Mouse (Mus musculus) spleen, adult 2 months (tissue): ENCODE measurements around the gene Gtf2ird1. TPM values are rescaled to one million over a fixed set of nuclear protein-coding genes. Genes with fewer than 3 reads are reported as not detected.
"Not testable (repeated sequence)": the region's sequence is repeated elsewhere in the genome, so short reads cannot be mapped to it uniquely, and the experiment has no call there.

Experiments
- DNase-seq, 2 experiments: peaks; one replicate each; pipeline versions ENCODE4 v3.0.0 to v3.0.0-alpha.2; 2012 to 2021; ENCODE audit warnings: low spot score in 2 of 2, low read depth in 1 of 2
- H3K27ac ChIP-seq: fragments of 200-500 bp; 2 replicates; pipeline ENCODE4 v1.5.1; 2012; ENCODE audit warnings: low read length, inconsistent platforms; ENCODE audit not compliant: insufficient read depth
- H3K27me3 ChIP-seq: fragments of 200-500 bp; 2 replicates; pipeline ENCODE4 v1.6.1; 2012; ENCODE audit warnings: mild to moderate bottlenecking, moderate library complexity, low read length, inconsistent platforms; ENCODE audit not compliant: control insufficient read depth, insufficient read depth
- H3K36me3 ChIP-seq: fragments of 200-500 bp; 2 replicates; pipeline ENCODE4 v1.6.1; 2012; ENCODE audit warnings: mild to moderate bottlenecking, low read length, inconsistent platforms; ENCODE audit not compliant: control insufficient read depth, insufficient read depth
- H3K4me1 ChIP-seq: fragments of 200-500 bp; 2 replicates; pipeline ENCODE4 v1.6.1; 2011; ENCODE audit warnings: inconsistent platforms; ENCODE audit not compliant: control insufficient read depth, insufficient read depth, insufficient read length
- H3K4me3 ChIP-seq: fragments of 200-500 bp; 2 replicates; pipeline ENCODE4 v1.5.1; 2011; ENCODE audit warnings: mild to moderate bottlenecking, inconsistent platforms; ENCODE audit not compliant: insufficient read depth, insufficient read length; ENCODE audit errors: extremely low read depth
- CTCF ChIP-seq: fragments of 200-500 bp; IDR thresholded peaks from 2 replicates; pipeline ENCODE4 v1.5.1; 2011; ENCODE audit warnings: mild to moderate bottlenecking, inconsistent platforms; ENCODE audit not compliant: insufficient read depth, insufficient read length, insufficient replicate concordance; ENCODE audit errors: extremely low read depth
- POLR2A ChIP-seq: fragments of 200-500 bp; IDR thresholded peaks from 2 replicates; pipeline ENCODE4 v1.6.1; 2011; ENCODE audit warnings: low read depth, low read length, inconsistent platforms
- WGBS: fragments of 180-500 bp; shearing (Covaris S2); methylation state at CpG from one replicate; pipeline ENCODE4 v1.1.7; 2018; 5-methylcytosine and 5-hydroxymethylcytosine counted together
- polyA plus RNA-seq: library from polyadenylated mRNA; depleted of rRNA; stranded (reverse); fragments of >200 nt; gene quantifications from 2 replicates; pipeline ENCODE4 v1.2.3, GENCODE M21; 2012

Gene Gtf2ird1
- polyA plus RNA-seq, 1 experiment = 12.1 TPM

DNA sequence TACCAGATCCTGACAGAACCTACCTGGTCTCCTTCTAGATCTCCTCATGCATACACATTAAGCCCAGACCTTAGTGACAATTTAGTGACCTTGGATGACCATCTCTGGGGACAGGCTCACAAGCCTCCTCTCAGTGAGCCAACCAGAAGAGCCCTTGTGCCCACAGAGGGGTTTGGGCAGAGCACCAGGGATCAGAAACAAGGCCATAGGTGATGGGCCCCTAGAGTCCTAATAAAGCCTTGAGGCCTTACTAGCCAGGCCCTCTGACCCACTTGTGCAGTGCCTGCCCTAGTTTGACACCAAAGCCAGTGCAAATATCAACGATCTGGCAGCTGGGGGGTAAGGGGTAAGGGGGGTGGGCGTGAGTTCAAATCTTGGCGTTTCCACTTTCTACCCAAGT lies 1.9 kb upstream of the Gtf2ird1 start:
- no peak for TF ChIP-seq POLR2A
- TF ChIP-seq CTCF = no peak
- DNase-seq = no peak
- H3K4me1 ChIP-seq = no peaks in the 10 kb centered on the region; the same call in 1 of the 2 replicates
- 50% methylated on average over 3 of the region's 3 CpGs for WGBS
- no peaks in the 10 kb centered on the region for H3K36me3 ChIP-seq
- H3K27me3 ChIP-seq = peaks cover 3% of the 10 kb centered on the region
- no peak overlapping the region for H3K4me3 ChIP-seq
- no peak overlapping the region for H3K27ac ChIP-seq

DNA sequence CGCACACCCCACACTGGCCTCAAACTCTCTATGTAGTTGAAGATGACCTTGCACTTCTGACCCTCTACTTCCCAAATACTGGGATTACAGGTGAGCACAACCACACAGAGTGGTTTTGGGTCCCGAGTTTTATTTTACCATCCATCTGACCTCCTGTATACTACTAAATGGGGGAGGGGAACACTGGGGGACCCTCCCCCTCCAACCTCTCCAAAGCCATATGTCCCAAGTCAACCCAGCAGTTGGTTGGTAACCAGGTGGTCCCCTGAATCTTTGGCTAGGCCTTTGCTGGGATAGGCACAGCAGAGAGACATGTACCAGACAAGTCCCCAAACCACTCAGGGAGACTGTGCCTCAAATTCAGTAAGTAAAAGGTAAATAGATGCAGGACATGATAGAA lies 855 bp upstream of the Gtf2ird1 start:
- WGBS = 87% methylated on average over 2 of the region's 2 CpGs
- DNase-seq = no peak
- H3K27ac ChIP-seq = no peak overlapping the region

DNA sequence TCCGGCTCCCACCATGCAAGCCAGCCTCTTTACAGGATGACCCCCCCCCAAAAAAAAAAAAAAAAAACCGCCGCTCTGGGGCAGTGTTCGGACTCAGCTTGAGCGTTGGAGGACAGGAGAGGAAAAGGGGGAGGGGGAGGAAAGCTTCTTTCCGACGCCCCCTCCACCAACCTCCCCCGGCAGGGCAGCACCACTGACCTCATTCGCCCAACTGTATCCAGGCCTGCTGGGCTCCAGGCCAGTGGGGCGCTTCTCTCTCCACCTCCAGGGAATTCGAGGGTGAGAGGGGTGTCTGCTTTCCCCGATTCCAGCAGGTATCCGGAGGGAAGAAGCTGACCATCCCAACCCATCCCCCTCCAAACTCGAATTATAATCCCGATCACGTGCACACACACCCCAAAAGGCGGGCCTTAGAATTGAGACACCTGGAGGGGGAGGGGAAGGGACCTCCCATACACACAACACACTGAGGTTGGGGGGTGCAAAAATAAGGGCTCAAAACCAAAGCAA lies 547 bp downstream of the Gtf2ird1 start:
- peak overlapping the region; percentile 27; the same call in 1 of the 2 replicates for H3K27ac ChIP-seq
- H3K27me3 ChIP-seq = peaks cover 3% of the 10 kb centered on the region
- WGBS = under 1% methylated on average over 17 of the region's 17 CpGs
- H3K4me1 ChIP-seq = no peaks in the 10 kb centered on the region; the same call in 1 of the 2 replicates
- peak overlapping the region; percentile 53 for H3K4me3 ChIP-seq
- no peak for DNase-seq
- no peaks in the 10 kb centered on the region for H3K36me3 ChIP-seq
- TF ChIP-seq POLR2A (no peak), CTCF (no peak)

More for the DNA sequence above, 855 bp upstream of the Gtf2ird1 start:
- Histone ChIP-seq H3K4me3 (no peak overlapping the region), H3K36me3 (no peaks in the 10 kb centered on the region), H3K27me3 (peaks cover 3% of the 10 kb centered on the region), H3K4me1 (no peaks in the 10 kb centered on the region; the same call in 1 of the 2 replicates)
- TF ChIP-seq POLR2A (no peak), CTCF (no peak)

DNA sequence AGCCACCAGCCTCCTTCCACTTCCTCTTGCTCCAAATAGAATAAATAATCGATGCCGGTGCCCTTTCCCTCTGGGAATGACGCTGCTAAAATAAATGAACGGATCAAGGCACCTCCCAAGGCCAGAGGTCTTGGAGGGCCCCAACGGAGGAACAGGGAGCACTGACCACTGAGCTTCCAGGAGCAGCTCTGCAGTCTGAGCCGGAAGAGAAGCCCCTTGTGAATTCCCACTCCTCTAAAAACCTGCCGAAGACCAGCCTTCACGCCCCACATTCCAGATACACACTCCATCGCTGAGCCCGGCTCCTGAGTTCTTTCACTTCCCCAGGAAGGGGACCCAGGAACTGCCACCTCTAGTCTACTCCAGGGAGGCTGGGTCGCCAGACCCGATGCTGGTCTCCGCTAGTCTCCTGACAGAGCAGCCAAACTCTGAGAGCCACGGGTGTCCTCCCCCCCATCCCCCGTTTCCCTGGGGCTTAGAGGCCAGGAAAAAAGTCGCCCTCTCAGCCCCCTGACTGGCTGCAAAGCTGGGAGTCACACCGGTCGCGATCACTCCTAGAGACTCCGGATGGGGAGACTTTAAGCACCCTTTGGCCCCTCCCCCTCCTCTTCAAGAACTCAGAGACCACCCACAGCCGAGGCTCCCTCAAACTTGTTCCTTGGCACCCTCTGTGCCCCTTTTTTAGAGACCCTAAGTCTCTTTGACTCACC lies 1.2 kb downstream of the Gtf2ird1 start:
- H3K36me3 ChIP-seq = no peaks in the 10 kb centered on the region
- WGBS = 4% methylated on average over 21 of the region's 21 CpGs
- peak in 1 of 2 experiments; percentile 10 for DNase-seq
- H3K27me3 ChIP-seq = peaks cover 3% of the 10 kb centered on the region
- no peak for TF ChIP-seq CTCF
- no peak for TF ChIP-seq POLR2A
- H3K27ac ChIP-seq = peak overlapping the region; percentile 27; the same call in 1 of the 2 replicates
- H3K4me3 ChIP-seq = peak overlapping the region; percentile 53
- no peaks in the 10 kb centered on the region; the same call in 1 of the 2 replicates for H3K4me1 ChIP-seq

DNA sequence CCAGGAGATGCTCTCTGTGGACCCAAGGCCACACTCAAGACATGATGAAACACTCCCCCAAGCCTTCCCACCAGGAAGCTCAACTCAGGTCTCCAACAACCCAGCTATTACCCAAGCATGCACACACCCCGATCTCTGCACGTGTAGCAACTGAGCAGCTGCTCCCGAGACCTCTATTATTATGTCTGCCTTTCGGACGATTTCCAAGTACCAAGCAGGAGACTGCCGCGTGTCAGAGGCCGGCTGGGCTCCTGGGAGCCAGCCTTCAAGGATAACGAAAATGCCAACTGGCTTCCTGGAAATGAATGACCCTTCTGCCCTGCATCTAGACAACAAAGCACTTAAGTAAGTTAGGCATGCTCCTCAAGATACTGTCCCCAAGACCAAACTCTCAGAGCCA lies 2.1 kb downstream of the Gtf2ird1 start:
- DNase-seq = no peak
- Histone ChIP-seq H3K27ac (no peak overlapping the region), H3K36me3 (no peaks in the 10 kb centered on the region), H3K4me3 (no peak overlapping the region), H3K27me3 (peaks cover 3% of the 10 kb centered on the region), H3K4me1 (no peaks in the 10 kb centered on the region; the same call in 1 of the 2 replicates)
- 79% methylated on average over 9 of the region's 9 CpGs for WGBS
- no peak for TF ChIP-seq CTCF
- no peak for TF ChIP-seq POLR2A

DNA sequence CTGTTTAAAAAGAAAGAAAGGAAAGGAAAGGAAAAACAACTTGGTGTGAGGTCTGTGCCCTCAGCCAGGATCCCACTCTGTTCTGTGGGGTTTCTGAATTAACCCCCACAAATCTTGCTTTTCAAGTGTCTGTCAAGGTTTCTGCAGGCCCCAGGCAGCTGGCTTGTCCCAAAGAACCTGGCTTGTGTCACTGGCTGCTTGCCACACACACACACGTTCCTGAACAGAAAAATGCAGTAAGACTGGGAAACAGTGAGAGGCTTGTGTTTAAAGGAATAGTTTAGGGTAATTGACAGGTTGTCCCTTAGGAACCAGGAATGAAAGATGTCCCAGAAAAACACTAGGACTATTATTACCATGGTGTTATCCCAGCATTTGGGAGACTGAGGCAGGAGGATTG lies 2.9 kb downstream of the Gtf2ird1 start:
- Histone ChIP-seq H3K36me3 (no peaks in the 10 kb centered on the region), H3K4me1 (no peaks in the 10 kb centered on the region; the same call in 1 of the 2 replicates), H3K27ac (peak overlapping the region; percentile 13; the same call in 1 of the 2 replicates), H3K27me3 (peaks cover 3% of the 10 kb centered on the region), H3K4me3 (no peak overlapping the region)
- DNase-seq = no peak
- TF ChIP-seq POLR2A = no peak
- no peak for TF ChIP-seq CTCF
- 69% methylated on average over 1 of the region's 1 CpGs for WGBS

DNA sequence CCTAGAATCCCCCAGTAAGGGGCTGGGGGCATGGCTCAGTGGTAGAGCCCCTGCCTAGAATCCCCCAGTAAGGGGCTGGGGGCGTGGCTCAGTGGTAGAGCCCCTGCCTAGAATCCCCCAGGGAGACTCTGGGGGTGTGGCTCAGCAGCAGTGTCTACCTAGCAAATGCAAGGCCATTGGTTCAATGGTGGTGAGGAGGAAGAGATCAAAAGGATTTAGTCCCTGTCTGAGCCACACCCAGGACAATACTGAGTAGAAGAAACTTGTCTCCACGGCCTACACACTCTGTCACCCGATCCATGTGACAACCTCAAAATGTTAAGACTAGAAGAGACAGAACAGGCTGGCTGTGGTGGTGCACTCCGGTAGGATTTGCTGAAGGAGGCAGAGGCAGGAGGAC lies 9.8 kb downstream of the Gtf2ird1 start:
- not testable (repeated sequence) for H3K36me3 ChIP-seq, H3K4me3 ChIP-seq, H3K27me3 ChIP-seq, DNase-seq, H3K27ac ChIP-seq
- WGBS = 86% methylated on average over 4 of the region's 4 CpGs
- peaks cover 12% of the 10 kb centered on the region for H3K4me1 ChIP-seq
